Mouse (Mus musculus) stomach, postnatal 0 days (tissue): Measurements from ENCODE around the gene Sptlc3. TPM values are rescaled to one million over a fixed set of nuclear protein-coding genes. Genes with fewer than 3 reads are reported as not detected.

Experiments
- ATAC-seq: fragments of 200-750 bp; cut with Nextera tagmentation; 2 replicates; pipeline ENCODE4 v1.8.0; 2017; ENCODE audit not compliant: low FRiP score, low TSS enrichment
- DNase-seq: peaks from one replicate; pipeline ENCODE4 v3.0.0-alpha.2; 2016; ENCODE audit warnings: low spot score
- H3K27ac ChIP-seq: fragments of 300-500 bp; sonication (generic); replicated peaks from 2 replicates; pipeline ENCODE4 v1.5.1; 2014; ENCODE audit warnings: mild to moderate bottlenecking, control low read depth
- H3K27me3 ChIP-seq: fragments of 300-500 bp; sonication (generic); 2 replicates; pipeline ENCODE4 v1.6.1; 2014; ENCODE audit warnings: low read length; ENCODE audit not compliant: control insufficient read depth, insufficient read depth
- H3K36me3 ChIP-seq: fragments of 300-500 bp; sonication (generic); 2 replicates; pipeline ENCODE4 v1.6.1; 2014; ENCODE audit warnings: low read length, mixed read lengths; ENCODE audit not compliant: control insufficient read depth, insufficient read depth
- H3K4me1 ChIP-seq: fragments of 300-500 bp; sonication (generic); replicated peaks from 2 replicates; pipeline ENCODE4 v1.6.1; 2014; ENCODE audit warnings: antibody characterized with exemption; ENCODE audit not compliant: control insufficient read depth, insufficient read depth
- H3K4me2 ChIP-seq: fragments of 300-500 bp; sonication (generic); replicated peaks from 2 replicates; pipeline ENCODE4 v1.6.1; 2014; ENCODE audit warnings: low read depth, mild to moderate bottlenecking, control low read depth, moderate library complexity
- H3K4me3 ChIP-seq: fragments of 300-500 bp; sonication (generic); 2 replicates; pipeline ENCODE4 v1.5.1; 2014; ENCODE audit warnings: low read depth, low read length, control low read depth
- H3K9ac ChIP-seq: fragments of 300-500 bp; sonication (generic); 2 replicates; pipeline ENCODE4 v1.6.1; 2014; ENCODE audit warnings: mild to moderate bottlenecking, low read length, control low read depth, mixed read lengths
- H3K9me3 ChIP-seq: fragments of 300-500 bp; sonication (generic); 2 replicates; pipeline ENCODE4 v1.6.1; 2016; ENCODE audit warnings: low read length; ENCODE audit not compliant: control insufficient read depth
- CTCF ChIP-seq: IDR thresholded peaks from 2 replicates; pipeline ENCODE4 v1.5.1; 2016; ENCODE audit warnings: antibody characterized with exemption, low read depth, mild to moderate bottlenecking, moderate library complexity
- EP300 ChIP-seq: optimal IDR thresholded peaks from 2 replicates; pipeline ENCODE3; 2016; ENCODE audit warnings: antibody characterized with exemption
- WGBS: fragments of 180-500 bp; shearing (Covaris S2); extraction: QIAGEN DNeasy Blood & Tissue Kit; methylation state at CpG from one replicate; pipeline ENCODE4 v1.1.7; 2014; 5-methylcytosine and 5-hydroxymethylcytosine counted together
- polyA plus RNA-seq: library from polyadenylated mRNA; unstranded; fragments of >200 nt; fragmentation: Nextera tagmentation; extraction: Ambion mirVana; gene quantifications from 2 replicates; pipeline ENCODE4 v1.2.1, GENCODE M21; 2015

Gene Sptlc3
- polyA plus RNA-seq, 1 experiment from 2014 or later, result 15.9 TPM

GRCm38 (mm10) chr2:139649518-139649917 lies 155.8 kb downstream of the Sptlc3 start:
- Histone ChIP-seq H3K9me3 (no peaks in the 10 kb centered on the region), H3K4me2 (no peak overlapping the region), H3K9ac (no peak overlapping the region), H3K36me3 (no peaks in the 10 kb centered on the region), H3K4me3 (no peak overlapping the region), H3K27me3 (no peaks in the 10 kb centered on the region), H3K4me1 (no peaks in the 10 kb centered on the region), H3K27ac (no peak overlapping the region)
- DNase-seq, result no peak
- ATAC-seq, result no peak
- 69% methylated on average over 3 of the region's 3 CpGs for WGBS
- TF ChIP-seq EP300, result no peak
- TF ChIP-seq CTCF, result no peak

- no peaks in the 10 kb centered on the region for H3K9me3 ChIP-seq
- no peaks in the 10 kb centered on the region for H3K4me1 ChIP-seq
- H3K4me3 ChIP-seq, result no peak overlapping the region
- H3K36me3 ChIP-seq, result no peaks in the 10 kb centered on the region
- WGBS, result 17% methylated on average over 4 of the region's 4 CpGs
- TF ChIP-seq CTCF, result no peak
- TF ChIP-seq EP300, result no peak
- 0 out of 2 replicates have a peak overlapping the region, but pooled peaks have one; percentile 16 for H3K4me2 ChIP-seq
- no peak overlapping the region for H3K9ac ChIP-seq
- DNase-seq, result no peak
- H3K27ac ChIP-seq, result no peak overlapping the region
- H3K27me3 ChIP-seq, result no peaks in the 10 kb centered on the region
- ATAC-seq, result 0 out of 2 replicates have a peak, but pooled peaks have one; percentile 24
Measured at GRCm38 (mm10) chr2:139656750-139657149, 163.0 kb downstream of the Sptlc3 start.

GRCm38 (mm10) chr2:139671838-139672237 lies 178.1 kb downstream of the Sptlc3 start:
- H3K36me3 ChIP-seq, result no peaks in the 10 kb centered on the region
- 80% methylated on average over 3 of the region's 3 CpGs for WGBS
- H3K4me2 ChIP-seq, result no peak overlapping the region
- no peak for TF ChIP-seq CTCF
- no peak for TF ChIP-seq EP300
- H3K9ac ChIP-seq, result no peak overlapping the region
- DNase-seq (no peak), ATAC-seq (no peak)
- H3K27ac ChIP-seq, result no peak overlapping the region
- H3K27me3 ChIP-seq, result no peaks in the 10 kb centered on the region
- no peaks in the 10 kb centered on the region for H3K4me1 ChIP-seq
- no peaks in the 10 kb centered on the region for H3K9me3 ChIP-seq
- H3K4me3 ChIP-seq, result no peak overlapping the region

GRCm38 (mm10) chr2:139672371-139672770 lies 178.7 kb downstream of the Sptlc3 start:
- Histone ChIP-seq H3K9ac (no peak overlapping the region), H3K4me1 (no peaks in the 10 kb centered on the region), H3K27me3 (no peaks in the 10 kb centered on the region), H3K4me2 (no peak overlapping the region), H3K27ac (no peak overlapping the region), H3K9me3 (no peaks in the 10 kb centered on the region), H3K36me3 (no peaks in the 10 kb centered on the region), H3K4me3 (no peak overlapping the region)
- ATAC-seq (no peak), DNase-seq (no peak)
- 62% methylated on average over 2 of the region's 2 CpGs for WGBS
- no peak for TF ChIP-seq CTCF
- no peak for TF ChIP-seq EP300

GRCm38 (mm10) chr2:139677065-139677762 lies 183.5 kb downstream of the Sptlc3 start:
- Histone ChIP-seq H3K36me3 (no peaks in the 10 kb centered on the region), H3K4me3 (peak overlapping the region; percentile 82), H3K9me3 (no peaks in the 10 kb centered on the region), H3K9ac (peak overlapping the region; percentile 71), H3K4me2 (peak overlapping the region; percentile 99), H3K4me1 (no peaks in the 10 kb centered on the region), H3K27ac (peak overlapping the region; percentile 70; the same call in 1 of the 2 replicates), H3K27me3 (no peaks in the 10 kb centered on the region)
- no peak for TF ChIP-seq EP300
- peak; percentile 40; the same call in 1 of the 2 replicates for TF ChIP-seq CTCF
- ATAC-seq, result peak; percentile 68
- peak; percentile 54 for DNase-seq
- WGBS, result under 1% methylated on average over 52 of the region's 52 CpGs

GRCm38 (mm10) chr2:139677809-139678274 lies 184.1 kb downstream of the Sptlc3 start, which contains the start of gene Ism1:
Gene Ism1 (plus strand): TSS chr2:139678178.
- Histone ChIP-seq H3K27me3 (no peaks in the 10 kb centered on the region), H3K4me3 (peak within 1 kb of the TSS; percentile 82), H3K9ac (peak within 1 kb of the TSS; percentile 71), H3K36me3 (no peaks in the 10 kb centered on the region), H3K9me3 (no peaks in the 10 kb centered on the region), H3K27ac (peak within 1 kb of the TSS; percentile 70), H3K4me2 (peak within 1 kb of the TSS; percentile 99), H3K4me1 (no peaks in the 10 kb centered on the region)
- DNase-seq, result peak; percentile 33
- peak; percentile 68 for ATAC-seq
- TF ChIP-seq EP300 (no peak), CTCF (no peak)
- under 1% methylated on average over 33 of the region's 39 CpGs for WGBS
